Mouse (Mus musculus) limb, embryonic 12.5 days (tissue): ENCODE results near the gene Hnrnpll. TPM values are rescaled to one million over a fixed set of nuclear protein-coding genes. Genes with fewer than 3 reads are reported as not detected.

Source experiments
- ATAC-seq: fragments of 200-750 bp; cut with Nextera tagmentation; 2 replicates; pipeline ENCODE4 v1.8.0; 2017; ENCODE audit warnings: low read depth, moderate TSS enrichment; ENCODE audit not compliant: insufficient number of reproducible peaks, insufficient read depth, low FRiP score, low TSS enrichment
- H3K27ac ChIP-seq: fragments of 300-500 bp; sonication (generic); 2 replicates; pipeline ENCODE4 v1.5.1; 2016; ENCODE audit warnings: mild to moderate bottlenecking, moderate library complexity
- H3K27me3 ChIP-seq: fragments of 300-500 bp; sonication (generic); 2 replicates; pipeline ENCODE4 v1.6.1; 2016; ENCODE audit warnings: mild to moderate bottlenecking, moderate library complexity
- H3K36me3 ChIP-seq: fragments of 300-500 bp; sonication (generic); 2 replicates; pipeline ENCODE4 v1.6.1; 2016; ENCODE audit warnings: mild to moderate bottlenecking, moderate library complexity
- H3K4me1 ChIP-seq: fragments of 300-500 bp; sonication (generic); replicated peaks from 2 replicates; pipeline ENCODE4 v1.6.1; 2016
- H3K4me2 ChIP-seq: fragments of 300-500 bp; sonication (generic); 2 replicates; pipeline ENCODE4 v1.6.1; 2016; ENCODE audit warnings: mild to moderate bottlenecking, moderate library complexity
- H3K4me3 ChIP-seq: fragments of 300-500 bp; sonication (generic); replicated peaks from 2 replicates; pipeline ENCODE4 v1.5.1; 2016; ENCODE audit warnings: mild to moderate bottlenecking
- H3K9ac ChIP-seq: fragments of 300-500 bp; sonication (generic); replicated peaks from 2 replicates; pipeline ENCODE4 v1.6.1; 2016; ENCODE audit warnings: mild to moderate bottlenecking, moderate library complexity
- H3K9me3 ChIP-seq: fragments of 300-500 bp; sonication (generic); 2 replicates; pipeline ENCODE4 v1.6.1; 2016; ENCODE audit warnings: mild to moderate bottlenecking, moderate library complexity
- WGBS: fragments of 180-500 bp; shearing (Covaris S2); methylation state at CpG from one replicate; pipeline ENCODE4 v1.1.7; 2016; 5-methylcytosine and 5-hydroxymethylcytosine counted together
- polyA plus RNA-seq: library from polyadenylated mRNA; unstranded; fragments of >200 nt; fragmentation: Nextera tagmentation; extraction: Ambion mirVana; gene quantifications from 2 replicates; pipeline ENCODE4 v1.2.1, GENCODE M21; 2016

The Hnrnpll gene
- polyA plus RNA-seq, 1 experiment from 2014 or later: 112 TPM

DNA sequence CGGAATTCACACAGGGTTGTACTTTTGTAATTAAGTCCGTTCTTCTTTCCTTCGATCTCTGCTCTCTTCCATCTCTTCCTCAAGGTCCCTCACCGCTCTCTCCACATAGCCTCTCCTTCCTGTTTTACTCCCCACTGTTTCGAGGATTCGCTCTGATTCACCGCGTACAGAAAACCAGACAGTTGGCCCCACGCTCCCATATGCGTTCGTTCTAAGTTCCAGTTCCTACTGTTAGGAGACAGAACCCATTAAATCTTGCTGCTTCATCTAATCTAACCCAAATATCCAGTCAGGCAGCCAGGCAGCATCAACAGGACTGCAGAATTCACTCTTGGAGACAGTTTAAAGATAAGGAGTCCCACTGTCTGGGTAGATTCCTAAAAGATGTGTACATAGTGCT is 24.5 kb upstream of the Hnrnpll start:
- H3K27ac ChIP-seq: no peak overlapping the region
- no peak overlapping the region for H3K9ac ChIP-seq
- no peaks in the 10 kb centered on the region for H3K27me3 ChIP-seq
- WGBS: 94% methylated on average over 11 of the region's 11 CpGs
- H3K4me2 ChIP-seq: no peak overlapping the region
- no peak for ATAC-seq
- H3K4me3 ChIP-seq: no peak overlapping the region
- no peaks in the 10 kb centered on the region for H3K36me3 ChIP-seq
- no peaks in the 10 kb centered on the region for H3K4me1 ChIP-seq
- peaks cover 6% of the 10 kb centered on the region; the same call in 1 of the 2 replicates for H3K9me3 ChIP-seq

DNA sequence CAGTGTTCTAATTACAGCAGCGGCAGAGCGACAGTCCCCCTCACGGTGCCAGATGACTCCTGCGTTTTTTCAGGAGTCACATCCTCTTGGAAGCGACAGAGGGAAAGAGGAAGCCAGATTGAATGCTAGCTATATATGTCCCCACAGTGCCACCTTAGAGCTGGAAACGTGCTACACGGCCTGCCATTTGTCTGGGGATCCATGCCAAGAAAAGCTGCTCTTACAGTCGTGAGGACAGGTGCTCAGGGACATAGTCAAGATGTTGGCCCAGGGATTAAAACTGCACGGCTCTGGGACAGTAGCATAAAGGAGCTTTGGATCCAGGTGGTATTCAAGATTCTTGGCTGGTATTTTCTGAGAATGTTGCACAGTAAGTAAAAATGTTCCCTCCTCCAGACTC is 22.3 kb upstream of the Hnrnpll start:
- Histone ChIP-seq H3K27me3 (no peaks in the 10 kb centered on the region), H3K9me3 (peaks cover 6% of the 10 kb centered on the region; the same call in 1 of the 2 replicates), H3K4me3 (no peak overlapping the region), H3K27ac (no peak overlapping the region), H3K4me2 (no peak overlapping the region), H3K9ac (no peak overlapping the region), H3K36me3 (no peaks in the 10 kb centered on the region), H3K4me1 (no peaks in the 10 kb centered on the region)
- 75% methylated on average over 9 of the region's 9 CpGs for WGBS
- ATAC-seq: no peak

DNA sequence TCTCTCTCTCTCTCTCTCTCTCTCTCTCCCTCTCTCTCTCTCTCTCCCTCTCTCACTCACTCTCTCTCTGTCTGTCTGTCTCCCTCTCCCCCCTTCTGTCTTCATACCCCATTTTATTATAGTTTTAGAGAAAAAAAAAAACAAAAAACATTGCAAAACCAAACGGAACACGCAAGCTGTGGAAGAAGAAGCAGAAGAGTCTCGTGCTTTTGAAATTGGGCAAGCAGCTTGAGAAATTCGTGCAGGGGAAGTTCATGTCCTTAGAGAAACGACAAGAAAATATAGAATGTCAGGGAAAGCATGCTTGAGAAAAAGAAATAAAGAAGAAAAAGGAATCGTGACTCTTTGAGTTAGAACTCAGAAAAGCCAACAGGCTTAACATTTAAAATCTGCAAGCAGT is 21.1 kb upstream of the Hnrnpll start:
- Histone ChIP-seq H3K36me3 (no peaks in the 10 kb centered on the region), H3K4me3 (no peak overlapping the region), H3K27me3 (no peaks in the 10 kb centered on the region), H3K9ac (no peak overlapping the region), H3K4me2 (no peak overlapping the region), H3K9me3 (peaks cover 6% of the 10 kb centered on the region; the same call in 1 of the 2 replicates), H3K27ac (no peak overlapping the region), H3K4me1 (no peaks in the 10 kb centered on the region)
- WGBS: 79% methylated on average over 6 of the region's 6 CpGs
- no peak for ATAC-seq

DNA sequence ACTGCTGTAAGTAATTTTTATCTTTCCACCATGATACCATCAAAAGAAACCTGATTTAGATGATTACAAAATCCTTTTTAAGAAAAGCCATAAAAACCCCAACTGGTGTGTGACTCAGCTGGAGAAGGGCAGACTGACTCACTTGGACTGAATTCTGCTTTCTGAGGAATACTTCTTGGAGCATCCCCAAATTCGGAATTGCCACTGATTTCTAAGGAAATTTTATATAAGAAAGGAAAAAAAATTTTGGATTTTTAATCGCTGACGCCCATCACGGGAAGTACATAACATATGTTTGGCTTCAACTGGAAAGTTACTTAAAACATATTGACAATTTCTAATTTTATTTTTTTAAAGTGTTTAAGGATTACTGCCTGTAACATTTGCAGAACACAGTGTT is 16.6 kb upstream of the Hnrnpll start:
- H3K4me3 ChIP-seq: no peak overlapping the region
- ATAC-seq: no peak
- H3K36me3 ChIP-seq: no peaks in the 10 kb centered on the region
- no peak overlapping the region for H3K27ac ChIP-seq
- no peaks in the 10 kb centered on the region for H3K27me3 ChIP-seq
- H3K9ac ChIP-seq: no peak overlapping the region
- no peaks in the 10 kb centered on the region for H3K9me3 ChIP-seq
- no peaks in the 10 kb centered on the region for H3K4me1 ChIP-seq
- H3K4me2 ChIP-seq: no peak overlapping the region
- WGBS: 91% methylated on average over 4 of the region's 4 CpGs

DNA sequence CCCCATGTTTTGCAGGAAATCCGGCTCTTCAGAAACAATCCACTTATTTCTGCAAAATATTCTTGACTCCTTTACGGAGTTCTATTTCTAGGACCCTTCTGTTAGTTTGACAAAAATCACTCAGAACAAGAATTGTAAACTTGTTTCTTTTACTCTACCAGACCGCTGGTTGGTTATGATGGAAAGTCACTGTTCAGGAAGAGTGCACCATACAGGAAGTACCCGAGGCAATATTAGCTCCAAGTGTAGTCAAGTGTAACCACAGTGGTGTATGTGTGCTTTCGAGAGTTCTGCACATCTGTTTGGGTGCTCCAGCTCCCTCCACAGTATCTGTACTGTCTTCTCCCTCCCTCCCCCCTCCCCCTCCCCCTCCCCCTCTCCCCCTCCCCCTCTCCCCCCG is 5.1 kb upstream of the Hnrnpll start:
- Histone ChIP-seq H3K9me3 (no peaks in the 10 kb centered on the region), H3K27me3 (no peaks in the 10 kb centered on the region), H3K4me2 (no peak overlapping the region), H3K4me3 (no peak overlapping the region), H3K9ac (no peak overlapping the region), H3K27ac (no peak overlapping the region), H3K36me3 (no peaks in the 10 kb centered on the region), H3K4me1 (peaks cover 6% of the 10 kb centered on the region; the same call in 1 of the 2 replicates)
- no peak for ATAC-seq
- 93% methylated on average over 5 of the region's 6 CpGs for WGBS

DNA sequence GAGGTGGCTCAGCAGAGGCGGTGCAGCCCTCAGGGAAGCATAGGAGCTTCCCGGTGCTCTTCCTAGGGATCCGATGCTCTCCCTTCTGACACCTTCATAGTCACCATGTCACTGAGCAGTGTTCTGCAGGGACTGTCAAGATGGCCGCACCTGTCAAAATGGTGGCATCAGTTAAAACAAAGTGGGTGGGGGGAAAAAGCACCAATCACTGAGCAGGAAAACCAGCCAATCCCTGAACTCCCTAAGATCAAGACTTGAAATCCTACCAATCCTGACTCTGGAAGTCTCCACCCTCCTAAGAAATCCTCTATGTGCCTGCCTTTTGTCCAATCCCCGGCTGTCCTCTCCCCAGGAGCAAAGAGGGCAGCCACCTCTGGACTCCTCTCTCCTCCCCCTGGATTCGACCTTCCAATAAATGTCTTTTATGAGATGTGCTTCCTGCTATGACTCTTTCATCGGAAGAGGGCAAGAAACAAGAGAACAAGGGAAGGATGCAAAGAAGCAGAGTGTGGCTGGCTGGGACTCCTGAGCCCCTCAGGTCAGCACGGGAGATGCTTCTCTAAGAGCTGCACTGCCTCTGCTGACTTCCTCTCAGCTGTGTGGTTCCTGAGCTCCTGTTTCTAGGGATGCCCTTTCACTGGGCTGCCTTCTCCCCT is 1.8 kb upstream of the Hnrnpll start:
- Histone ChIP-seq H3K4me2 (no peak overlapping the region), H3K27ac (no peak overlapping the region), H3K27me3 (no peaks in the 10 kb centered on the region), H3K4me3 (no peak overlapping the region), H3K9ac (no peak overlapping the region), H3K36me3 (no peaks in the 10 kb centered on the region), H3K4me1 (peaks cover 20% of the 10 kb centered on the region; the same call in 1 of the 2 replicates), H3K9me3 (no peaks in the 10 kb centered on the region)
- ATAC-seq: no peak
- WGBS: 64% methylated on average over 8 of the region's 8 CpGs

DNA sequence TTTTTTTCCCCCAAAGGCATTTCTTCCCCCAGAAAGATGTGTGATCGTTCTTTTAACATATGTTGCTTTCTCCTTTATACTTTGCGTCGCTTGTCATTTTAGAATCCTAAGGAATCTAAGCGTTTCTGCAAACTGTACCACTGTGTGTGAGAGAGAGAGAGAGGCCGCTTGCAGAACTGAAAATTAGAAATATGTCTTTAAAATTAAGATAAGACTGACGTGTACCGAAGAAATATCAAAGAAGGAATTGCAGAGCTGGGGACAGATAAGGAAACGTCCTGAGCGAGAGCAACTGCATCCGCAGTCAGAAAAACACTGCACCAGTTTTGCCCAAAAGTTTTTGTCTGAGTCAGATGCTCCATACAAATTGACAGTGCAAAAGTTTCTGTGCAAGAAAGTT is 1.3 kb upstream of the Hnrnpll start:
- 0 out of 2 replicates have a peak overlapping the region, but pooled peaks have one; percentile 99 for H3K27ac ChIP-seq
- no peaks in the 10 kb centered on the region for H3K36me3 ChIP-seq
- no peak for ATAC-seq
- no peaks in the 10 kb centered on the region for H3K9me3 ChIP-seq
- H3K4me2 ChIP-seq: peak overlapping the region; percentile 85; the same call in 1 of the 2 replicates
- no peaks in the 10 kb centered on the region for H3K27me3 ChIP-seq
- H3K4me3 ChIP-seq: no peak overlapping the region
- 85% methylated on average over 10 of the region's 10 CpGs for WGBS
- H3K9ac ChIP-seq: no peak overlapping the region
- H3K4me1 ChIP-seq: peaks cover 22% of the 10 kb centered on the region; the same call in 1 of the 2 replicates

DNA sequence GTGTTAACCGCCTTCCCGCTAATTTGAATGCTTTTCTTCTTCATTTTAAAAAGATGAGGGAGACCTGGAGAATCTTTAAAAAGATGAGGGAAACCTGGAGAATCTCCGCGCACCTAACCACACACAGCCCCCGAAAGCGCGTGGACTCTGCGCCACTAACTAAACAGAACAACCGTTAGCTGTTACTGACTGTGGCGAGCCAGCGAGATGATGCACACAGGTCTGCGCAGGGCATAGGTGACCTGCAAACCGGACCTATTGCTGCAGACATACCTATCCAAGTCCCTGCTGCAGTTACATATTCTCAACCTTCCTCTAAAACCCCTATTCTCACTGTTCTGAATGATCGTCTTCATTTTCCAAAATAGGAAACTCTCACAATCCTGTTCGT is 481 bp upstream of the Hnrnpll start:
- Histone ChIP-seq H3K27me3 (no peaks in the 10 kb centered on the region), H3K27ac (peak overlapping the region; percentile 99), H3K9me3 (no peaks in the 10 kb centered on the region), H3K9ac (peak overlapping the region; percentile 97), H3K4me2 (peak overlapping the region; percentile 85), H3K4me1 (peaks cover 26% of the 10 kb centered on the region; the same call in 1 of the 2 replicates), H3K4me3 (peak overlapping the region; percentile 95), H3K36me3 (0 out of 2 replicates have a peak, but pooled peaks cover 5% of the 10 kb centered on the region)
- ATAC-seq: no peak
- WGBS: 2% methylated on average over 15 of the region's 15 CpGs

DNA sequence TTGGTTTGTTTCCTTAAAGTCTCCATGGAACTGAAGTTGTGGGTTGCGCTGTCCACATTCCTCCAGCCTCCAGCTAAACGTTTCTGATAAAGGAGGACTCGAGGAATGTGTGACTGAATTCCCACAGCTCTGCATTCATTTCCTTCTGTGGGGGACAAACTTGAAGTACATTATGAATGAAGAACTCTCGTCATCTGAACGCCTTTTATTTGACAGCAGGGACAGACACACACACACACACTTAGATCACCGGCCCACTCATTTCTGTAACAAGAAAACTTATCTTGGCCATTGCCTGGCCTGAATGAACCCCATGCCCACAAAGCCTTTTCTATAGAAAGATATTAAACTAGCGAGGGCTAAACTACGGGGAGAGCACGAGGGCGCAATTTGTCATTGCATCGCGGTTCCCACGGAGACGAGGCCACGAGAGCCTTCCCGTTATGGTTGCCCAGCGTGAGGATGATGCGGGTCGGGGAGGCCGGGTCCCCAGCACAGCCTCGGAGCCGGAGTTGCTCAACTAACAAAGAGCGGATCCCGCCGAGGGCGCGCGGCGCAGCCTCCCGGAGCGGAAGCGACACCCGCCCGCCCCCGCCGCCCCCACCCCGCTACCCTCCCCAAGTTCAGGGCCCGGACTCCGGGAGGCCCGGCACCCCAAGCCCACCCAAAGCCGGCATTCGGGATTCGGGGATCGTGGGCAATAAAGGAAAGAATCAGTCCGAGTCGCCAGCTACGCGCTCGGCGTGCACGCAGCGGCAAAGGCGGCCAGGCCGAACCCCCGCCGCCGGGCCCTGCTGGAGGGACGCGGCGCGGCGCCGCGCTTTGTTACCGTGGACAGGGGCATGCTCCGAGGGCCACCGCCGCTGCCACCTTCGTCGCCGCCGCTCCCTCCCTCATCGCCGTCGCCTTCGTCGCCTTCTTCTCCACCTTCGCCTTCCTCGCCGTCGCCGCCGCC is 1.0 kb downstream of the Hnrnpll start:
- Histone ChIP-seq H3K27me3 (no peaks in the 10 kb centered on the region), H3K27ac (peak overlapping the region; percentile 99), H3K36me3 (0 out of 2 replicates have a peak, but pooled peaks cover 10% of the 10 kb centered on the region), H3K9me3 (no peaks in the 10 kb centered on the region), H3K4me3 (peak overlapping the region; percentile 95), H3K4me1 (peaks cover 31% of the 10 kb centered on the region; the same call in 1 of the 2 replicates), H3K4me2 (peak overlapping the region; percentile 85), H3K9ac (peak overlapping the region; percentile 97)
- no peak for ATAC-seq
- under 1% methylated on average over 77 of the region's 83 CpGs for WGBS

DNA sequence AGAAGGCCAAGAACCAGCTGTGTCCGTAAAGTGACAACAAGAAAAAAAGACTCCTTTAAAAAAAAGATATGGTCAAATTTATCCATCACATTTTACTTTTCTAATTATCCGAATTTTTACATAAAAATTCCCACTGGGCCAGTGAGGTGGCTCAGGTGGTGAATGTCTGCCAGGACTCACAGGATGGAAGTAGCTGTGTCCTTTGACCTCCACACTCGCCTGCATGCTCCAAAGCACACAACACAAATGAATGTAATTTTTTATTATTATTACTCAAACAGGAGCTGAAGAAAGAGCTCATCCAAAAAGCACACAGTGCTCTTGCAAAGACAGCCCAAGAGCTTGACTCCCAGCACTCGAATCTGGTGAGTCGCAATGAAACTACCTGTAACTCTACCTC is 2.0 kb downstream of the Hnrnpll start:
- ATAC-seq: no peak
- Histone ChIP-seq H3K9ac (peak overlapping the region; percentile 97), H3K9me3 (no peaks in the 10 kb centered on the region), H3K27me3 (no peaks in the 10 kb centered on the region), H3K36me3 (0 out of 2 replicates have a peak, but pooled peaks cover 10% of the 10 kb centered on the region), H3K4me2 (peak overlapping the region; percentile 85), H3K4me3 (peak overlapping the region; percentile 95), H3K4me1 (peaks cover 31% of the 10 kb centered on the region; the same call in 1 of the 2 replicates), H3K27ac (no peak overlapping the region)
- WGBS: 14% methylated on average over 5 of the region's 5 CpGs

DNA sequence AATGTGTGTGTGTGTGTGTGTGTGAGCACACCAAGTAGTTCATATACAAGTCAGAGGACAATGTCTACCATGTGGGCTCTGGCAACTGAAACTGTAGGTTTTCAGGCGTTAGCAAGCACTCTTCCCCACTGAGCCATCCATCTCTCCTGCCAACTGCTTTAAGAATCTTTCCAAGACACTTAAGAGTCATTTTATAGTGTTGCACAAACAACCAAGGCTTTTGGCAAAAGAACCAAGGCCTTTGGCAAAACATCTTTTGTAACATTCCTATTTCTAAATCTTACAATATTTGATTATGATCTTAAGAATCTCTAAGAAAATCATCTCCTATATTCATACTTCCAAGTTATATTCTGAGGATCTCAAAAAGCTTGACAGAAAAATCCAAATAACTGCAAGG is 2.4 kb downstream of the Hnrnpll start:
- 0 out of 2 replicates have a peak, but pooled peaks cover 10% of the 10 kb centered on the region for H3K36me3 ChIP-seq
- H3K4me2 ChIP-seq: peak overlapping the region; percentile 85
- H3K4me3 ChIP-seq: peak overlapping the region; percentile 95
- H3K4me1 ChIP-seq: peaks cover 31% of the 10 kb centered on the region; the same call in 1 of the 2 replicates
- H3K9ac ChIP-seq: peak overlapping the region; percentile 97; the same call in 1 of the 2 replicates
- H3K27me3 ChIP-seq: no peaks in the 10 kb centered on the region
- 13% methylated on average over 1 of the region's 1 CpGs for WGBS
- no peak for ATAC-seq
- no peaks in the 10 kb centered on the region for H3K9me3 ChIP-seq
- H3K27ac ChIP-seq: no peak overlapping the region
